Mouse (Mus musculus) forebrain, embryonic 11.5 days (tissue): ENCODE measurements at regions not wholly inside any gene's neighbourhood (a gene's known extent, or its start where the extent isn't known, plus 50 kb on each side); places are given as distances from the start of the nearest gene placed in this dataset.

ENCODE experiments used
- ATAC-seq: fragments of 200-750 bp; cut with Nextera tagmentation; replicated peaks from 2 replicates; pipeline ENCODE4 v1.8.0; 2017; ENCODE audit warnings: moderate TSS enrichment; ENCODE audit not compliant: low FRiP score
- DNase-seq: peaks from one replicate; pipeline ENCODE4 v3.0.0-alpha.2; 2017; ENCODE audit warnings: low spot score
- H3K27ac ChIP-seq: fragments of 300-500 bp; sonication (generic); 2 replicates; pipeline ENCODE4 v1.5.1; 2014; ENCODE audit warnings: low read depth, low read length
- H3K27me3 ChIP-seq: fragments of 300-500 bp; sonication (generic); 2 replicates; pipeline ENCODE4 v1.6.1; 2014; ENCODE audit warnings: mild to moderate bottlenecking, low read length, mixed read lengths; ENCODE audit not compliant: control insufficient read depth, insufficient read depth
- H3K36me3 ChIP-seq: fragments of 300-500 bp; sonication (generic); 2 replicates; pipeline ENCODE4 v1.6.1; 2014; ENCODE audit warnings: mild to moderate bottlenecking, low read length, moderate library complexity, mixed read lengths; ENCODE audit not compliant: control insufficient read depth, insufficient read depth
- H3K4me1 ChIP-seq: fragments of 300-500 bp; sonication (generic); replicated peaks from 2 replicates; pipeline ENCODE4 v1.6.1; 2014; ENCODE audit warnings: low read length, mixed read lengths; ENCODE audit not compliant: control insufficient read depth, insufficient read depth
- H3K4me2 ChIP-seq: fragments of 300-500 bp; sonication (generic); 2 replicates; pipeline ENCODE4 v1.6.1; 2014; ENCODE audit warnings: low read depth, mild to moderate bottlenecking, low read length, moderate library complexity, mixed read lengths; ENCODE audit not compliant: severe bottlenecking
- H3K4me3 ChIP-seq: fragments of 300-500 bp; sonication (generic); 2 replicates; pipeline ENCODE4 v1.5.1; 2014; ENCODE audit warnings: low read depth, low read length
- H3K9ac ChIP-seq: fragments of 300-500 bp; sonication (generic); 2 replicates; pipeline ENCODE4 v1.6.1; 2014; ENCODE audit warnings: low read length
- H3K9me3 ChIP-seq: fragments of 300-500 bp; sonication (generic); 2 replicates; pipeline ENCODE4 v1.6.1; 2016; ENCODE audit warnings: low read length, mixed read lengths; ENCODE audit not compliant: control insufficient read depth
- WGBS: fragments of 180-500 bp; shearing (Covaris S2); extraction: QIAGEN DNeasy Blood & Tissue Kit; methylation state at CpG from one replicate; pipeline ENCODE4 v1.1.7; 2014; 5-methylcytosine and 5-hydroxymethylcytosine counted together

DNA sequence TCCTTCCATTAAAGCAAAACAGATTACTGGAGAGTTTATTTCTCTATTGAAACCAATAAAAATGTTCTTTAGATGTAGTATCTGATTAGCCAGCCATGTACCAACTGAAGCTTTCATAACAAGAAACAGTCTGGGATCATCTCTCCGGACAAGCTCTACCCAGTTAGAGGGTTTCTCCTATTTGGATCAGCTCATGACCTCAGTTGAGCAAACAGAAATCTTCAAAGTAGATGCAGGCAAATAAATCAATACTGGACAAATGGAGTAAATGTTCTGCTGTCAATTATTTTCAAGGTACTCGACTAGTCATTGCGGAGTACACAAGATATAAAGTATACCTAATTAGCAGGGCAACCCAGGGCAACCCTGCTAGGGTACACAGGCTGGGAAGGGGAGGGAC lies 67.4 kb downstream of the Avpr1a start:
- ATAC-seq = no peak
- Histone ChIP-seq H3K4me3 (no peak overlapping the region), H3K27me3 (no peaks in the 10 kb centered on the region), H3K36me3 (no peaks in the 10 kb centered on the region), H3K9ac (no peak overlapping the region), H3K4me1 (no peaks in the 10 kb centered on the region), H3K4me2 (no peak overlapping the region), H3K9me3 (peaks cover 8% of the 10 kb centered on the region; the same call in 1 of the 2 replicates), H3K27ac (no peak overlapping the region)
- 92% methylated on average over 3 of the region's 3 CpGs for WGBS
- no peak for DNase-seq

DNA sequence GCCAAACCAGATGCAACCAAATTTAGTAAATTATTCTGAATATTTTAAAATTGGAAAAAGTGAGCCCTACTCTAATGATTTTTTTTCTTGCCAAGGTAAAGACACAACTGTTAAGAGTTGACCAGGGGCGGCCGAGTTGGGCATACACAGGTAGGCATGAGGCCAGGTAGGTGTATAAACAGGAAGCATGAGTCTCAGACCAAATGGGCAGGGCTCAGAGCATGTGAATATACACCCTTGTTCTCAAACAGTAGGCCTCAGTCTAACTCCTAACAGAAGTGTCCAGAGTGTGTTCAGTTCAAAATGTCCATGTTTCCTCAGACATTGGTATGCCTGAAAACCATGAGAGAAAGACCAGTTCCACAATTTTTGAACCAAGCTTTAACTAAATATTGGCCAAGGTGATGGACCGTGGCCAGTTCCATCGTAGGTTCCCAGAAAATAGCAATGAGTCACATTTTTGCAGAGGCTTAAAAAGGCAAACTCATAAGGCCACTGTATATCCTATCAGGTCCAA lies 71.0 kb downstream of the Avpr1a start:
- no peak overlapping the region for H3K9ac ChIP-seq
- no peak overlapping the region for H3K4me3 ChIP-seq
- no peak for ATAC-seq
- no peaks in the 10 kb centered on the region for H3K36me3 ChIP-seq
- no peak overlapping the region for H3K27ac ChIP-seq
- no peaks in the 10 kb centered on the region for H3K27me3 ChIP-seq
- no peaks in the 10 kb centered on the region for H3K9me3 ChIP-seq
- no peak overlapping the region for H3K4me2 ChIP-seq
- no peaks in the 10 kb centered on the region for H3K4me1 ChIP-seq
- 97% methylated on average over 4 of the region's 4 CpGs for WGBS
- DNase-seq = no peak

DNA sequence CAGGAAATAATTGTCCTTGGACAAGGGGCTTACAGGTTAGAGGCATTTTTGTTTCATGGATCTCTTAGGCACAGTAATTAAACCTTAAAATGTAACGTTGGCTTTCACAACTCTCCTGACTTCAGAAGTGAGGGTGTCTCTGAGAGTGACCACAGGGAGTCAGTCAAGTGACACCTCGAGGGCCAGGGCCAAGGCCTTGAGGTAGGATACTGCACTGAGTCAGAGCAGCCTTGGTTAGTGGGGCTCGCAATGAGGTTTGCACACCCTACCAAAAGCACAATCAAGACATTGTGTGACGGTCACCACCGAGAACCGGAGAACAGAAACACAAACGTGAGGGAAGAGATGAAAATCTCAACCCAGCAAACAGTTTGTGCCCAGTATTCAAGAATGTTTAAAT lies 71.7 kb downstream of the Avpr1a start:
- Histone ChIP-seq H3K36me3 (no peaks in the 10 kb centered on the region), H3K4me2 (no peak overlapping the region), H3K9me3 (no peaks in the 10 kb centered on the region), H3K4me3 (no peak overlapping the region), H3K9ac (no peak overlapping the region), H3K27ac (no peak overlapping the region), H3K4me1 (no peaks in the 10 kb centered on the region), H3K27me3 (no peaks in the 10 kb centered on the region)
- DNase-seq (no peak), ATAC-seq (no peak)
- WGBS = 88% methylated on average over 7 of the region's 7 CpGs

DNA sequence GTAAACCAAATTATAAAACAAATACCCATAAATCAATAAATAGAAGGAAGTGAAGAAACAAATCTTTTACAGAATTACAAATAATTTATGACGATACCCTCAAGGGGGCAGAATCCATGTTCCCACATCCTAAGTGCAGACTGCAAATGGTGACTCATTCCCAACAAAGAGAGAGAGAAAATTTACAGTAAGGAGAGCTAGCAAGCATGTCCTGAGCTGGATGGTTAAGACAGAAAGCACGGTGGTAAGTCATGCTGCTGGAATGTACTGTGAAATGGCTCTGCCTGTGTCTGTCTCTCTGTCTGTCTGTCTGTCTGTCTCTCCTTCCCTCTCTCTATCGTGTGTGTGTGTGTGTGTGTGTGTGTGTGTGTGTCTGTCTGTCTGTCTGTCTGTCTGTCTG lies 74.3 kb downstream of the Avpr1a start:
- Histone ChIP-seq H3K9ac (no peak overlapping the region), H3K27me3 (no peaks in the 10 kb centered on the region), H3K36me3 (no peaks in the 10 kb centered on the region), H3K9me3 (no peaks in the 10 kb centered on the region), H3K4me3 (no peak overlapping the region), H3K4me2 (no peak overlapping the region), H3K27ac (no peak overlapping the region), H3K4me1 (no peaks in the 10 kb centered on the region)
- ATAC-seq (no peak), DNase-seq (no peak)
- 85% methylated on average over 3 of the region's 3 CpGs for WGBS

DNA sequence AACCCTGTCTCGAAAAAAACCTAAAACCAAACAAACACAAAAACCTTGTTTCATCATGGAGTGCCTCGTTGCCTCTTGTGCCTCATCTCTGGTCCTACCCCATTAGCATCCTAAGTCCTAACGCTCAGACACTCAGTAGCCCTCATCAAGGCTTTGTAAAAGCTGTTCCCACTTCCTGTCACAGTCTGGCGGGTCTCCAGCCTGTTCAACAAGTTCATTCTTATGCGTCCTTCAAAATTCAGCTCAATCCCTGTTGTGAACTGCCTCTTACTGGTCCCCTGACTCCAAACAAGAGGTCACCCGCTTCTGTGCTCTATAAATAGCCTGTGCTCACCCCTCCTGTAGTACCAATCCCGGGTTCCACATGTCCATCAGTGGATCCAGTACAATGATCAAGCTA lies 77.1 kb downstream of the Avpr1a start:
- H3K27ac ChIP-seq = no peak overlapping the region
- no peaks in the 10 kb centered on the region for H3K27me3 ChIP-seq
- H3K4me1 ChIP-seq = no peaks in the 10 kb centered on the region
- ATAC-seq (no peak; the same call in 1 of the 2 replicates), DNase-seq (no peak)
- no peak overlapping the region for H3K4me2 ChIP-seq
- H3K9ac ChIP-seq = no peak overlapping the region
- WGBS = 83% methylated on average over 7 of the region's 7 CpGs
- H3K9me3 ChIP-seq = no peaks in the 10 kb centered on the region
- no peak overlapping the region for H3K4me3 ChIP-seq
- no peaks in the 10 kb centered on the region for H3K36me3 ChIP-seq

DNA sequence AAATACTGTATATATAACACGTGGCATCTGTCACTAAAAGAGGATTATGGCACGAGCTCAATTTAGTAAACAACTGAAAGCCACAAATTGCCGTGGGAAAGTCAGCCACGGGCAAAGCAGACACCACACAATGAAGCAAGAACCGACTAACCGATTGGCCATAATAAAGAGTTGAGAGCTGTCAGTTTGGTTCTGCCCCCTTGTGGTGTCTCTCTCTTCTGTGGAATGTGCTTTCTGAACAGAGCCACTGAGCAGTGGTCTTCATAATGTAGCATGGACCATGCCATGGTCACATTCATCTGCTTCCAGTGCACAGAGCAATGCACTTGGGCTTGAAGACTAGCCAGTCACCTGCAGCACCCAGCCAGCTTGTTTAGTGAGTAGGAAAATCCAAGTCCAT lies 77.5 kb downstream of the Avpr1a start:
- ATAC-seq (no peak), DNase-seq (no peak)
- Histone ChIP-seq H3K36me3 (no peaks in the 10 kb centered on the region), H3K27me3 (no peaks in the 10 kb centered on the region), H3K4me2 (no peak overlapping the region), H3K27ac (no peak overlapping the region), H3K9ac (no peak overlapping the region), H3K9me3 (no peaks in the 10 kb centered on the region), H3K4me3 (no peak overlapping the region), H3K4me1 (no peaks in the 10 kb centered on the region)
- WGBS = 83% methylated on average over 6 of the region's 6 CpGs

DNA sequence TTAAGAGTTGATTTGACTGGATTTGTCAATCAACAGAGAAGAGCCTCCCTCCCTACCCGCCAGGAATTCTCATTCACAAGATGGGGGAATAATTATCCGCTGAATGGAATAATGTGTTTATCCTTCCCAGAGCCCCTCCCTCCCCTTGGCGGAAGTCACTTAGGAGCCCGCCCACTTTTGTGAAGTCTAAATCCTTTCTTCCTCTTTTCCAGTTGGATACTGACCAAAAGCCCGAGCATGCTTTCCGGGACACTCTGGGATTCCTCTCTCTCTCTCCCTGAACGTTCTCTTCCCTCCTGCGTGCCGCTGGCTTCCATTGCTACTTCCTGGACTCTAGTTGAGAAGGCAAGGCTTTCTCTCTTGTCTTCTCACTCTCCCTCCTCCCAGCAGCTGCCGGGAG lies 79.9 kb downstream of the Avpr1a start:
- Histone ChIP-seq H3K4me1 (no peaks in the 10 kb centered on the region), H3K4me2 (no peak overlapping the region), H3K9me3 (no peaks in the 10 kb centered on the region), H3K9ac (no peak overlapping the region), H3K36me3 (no peaks in the 10 kb centered on the region), H3K27ac (no peak overlapping the region), H3K27me3 (no peaks in the 10 kb centered on the region), H3K4me3 (no peak overlapping the region)
- ATAC-seq (0 out of 2 replicates have a peak, but pooled peaks have one; percentile 28), DNase-seq (no peak)
- WGBS = 86% methylated on average over 10 of the region's 10 CpGs

DNA sequence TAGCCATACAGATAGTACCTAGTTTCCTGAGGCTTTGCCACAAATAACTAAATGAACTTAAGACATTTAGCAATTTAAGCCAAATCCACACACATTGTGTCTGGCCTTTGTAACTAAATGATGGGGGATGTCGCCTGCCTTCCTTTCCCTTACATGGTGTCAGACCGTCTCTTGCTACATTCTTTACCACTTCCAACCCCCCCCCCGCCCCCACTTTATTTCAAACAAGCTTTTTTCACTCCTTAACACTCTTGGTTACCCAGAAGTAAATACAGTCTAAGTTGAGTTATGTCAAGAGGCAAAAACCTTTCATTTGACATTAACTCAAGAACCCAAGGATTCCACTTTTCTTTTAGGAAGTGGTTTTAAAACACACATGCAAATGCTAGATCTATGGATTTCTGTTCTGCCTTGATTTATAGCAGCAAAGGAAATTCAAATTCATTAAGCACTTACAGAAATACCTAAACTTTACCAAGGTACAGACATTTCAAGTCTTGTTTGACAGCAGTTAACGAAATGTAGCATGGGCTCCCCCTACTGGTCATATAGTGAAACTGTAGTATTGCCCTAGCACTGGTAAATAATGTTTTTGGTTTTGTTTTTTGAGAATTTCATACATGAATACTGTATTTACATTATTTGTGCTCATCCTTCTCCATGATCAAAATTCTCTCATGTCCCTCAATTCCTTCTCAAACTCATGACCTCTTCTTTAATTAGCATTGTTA lies 80.8 kb downstream of the Avpr1a start:
- Histone ChIP-seq H3K27me3 (no peaks in the 10 kb centered on the region), H3K9ac (no peak overlapping the region), H3K4me3 (no peak overlapping the region), H3K27ac (no peak overlapping the region), H3K36me3 (no peaks in the 10 kb centered on the region), H3K4me1 (no peaks in the 10 kb centered on the region), H3K9me3 (no peaks in the 10 kb centered on the region), H3K4me2 (no peak overlapping the region)
- no peak for DNase-seq
- ATAC-seq = no peak
- 37% methylated on average over 4 of the region's 4 CpGs for WGBS

DNA sequence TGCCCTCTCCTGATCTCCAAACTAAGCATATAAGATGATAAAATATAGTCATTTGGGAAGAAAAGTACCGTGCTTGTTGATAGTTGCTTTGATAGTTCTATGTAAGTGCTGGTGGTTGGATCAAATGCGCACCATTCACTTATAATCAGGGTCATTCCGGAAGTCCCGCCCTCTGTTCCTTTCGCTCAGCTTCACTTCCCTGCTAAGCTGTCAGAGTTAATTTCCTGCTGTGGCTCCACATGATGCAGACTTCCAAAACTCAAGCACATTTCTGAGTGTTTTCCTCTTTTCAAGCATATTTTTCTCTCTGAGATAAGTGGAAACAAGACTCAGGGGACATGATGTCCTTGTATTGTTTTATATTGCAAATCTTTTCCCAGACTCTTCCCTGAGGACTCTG lies 86.4 kb downstream of the Avpr1a start:
- 90% methylated on average over 5 of the region's 5 CpGs for WGBS
- ATAC-seq = no peak
- H3K36me3 ChIP-seq = no peaks in the 10 kb centered on the region
- no peaks in the 10 kb centered on the region for H3K9me3 ChIP-seq
- H3K27me3 ChIP-seq = no peaks in the 10 kb centered on the region
- H3K4me3 ChIP-seq = no peak overlapping the region
- H3K27ac ChIP-seq = no peak overlapping the region
- no peak overlapping the region for H3K4me2 ChIP-seq
- DNase-seq = no peak
- no peak overlapping the region for H3K9ac ChIP-seq
- no peaks in the 10 kb centered on the region for H3K4me1 ChIP-seq
